Mouse (Mus musculus) liver, embryonic 13.5 days (tissue): ENCODE measurements around the gene Tgfbrap1. TPM values are rescaled to one million over a fixed set of nuclear protein-coding genes. Genes with fewer than 3 reads are reported as not detected.

Experiments
- ATAC-seq: fragments of 200-750 bp; cut with Nextera tagmentation; 2 replicates; pipeline ENCODE4 v1.8.0; 2017; ENCODE audit warnings: low read depth, mild to moderate bottlenecking, moderate number of reproducible peaks, moderate library complexity
- DNase-seq: peaks from one replicate; pipeline ENCODE4 v3.0.0; 2022
- H3K27ac ChIP-seq: fragments of 300-500 bp; sonication (generic); 2 replicates; pipeline ENCODE4 v1.5.1; 2015; ENCODE audit warnings: moderate library complexity, mild to moderate bottlenecking, inconsistent platforms
- H3K27me3 ChIP-seq: fragments of 300-500 bp; sonication (generic); 2 replicates; pipeline ENCODE4 v1.6.1; 2015; ENCODE audit warnings: mild to moderate bottlenecking, inconsistent platforms
- H3K36me3 ChIP-seq: fragments of 300-500 bp; sonication (generic); 2 replicates; pipeline ENCODE4 v1.6.1; 2015; ENCODE audit warnings: mild to moderate bottlenecking, inconsistent platforms
- H3K4me1 ChIP-seq: fragments of 300-500 bp; sonication (generic); replicated peaks from 2 replicates; pipeline ENCODE4 v1.6.1; 2015; ENCODE audit warnings: inconsistent platforms
- H3K4me2 ChIP-seq: fragments of 300-500 bp; sonication (generic); 2 replicates; pipeline ENCODE4 v1.6.1; 2015; ENCODE audit warnings: inconsistent platforms, mild to moderate bottlenecking, moderate library complexity
- H3K4me3 ChIP-seq: fragments of 300-500 bp; sonication (generic); replicated peaks from 2 replicates; pipeline ENCODE4 v1.5.1; 2015; ENCODE audit warnings: mild to moderate bottlenecking, inconsistent platforms
- H3K9ac ChIP-seq: fragments of 300-500 bp; sonication (generic); 2 replicates; pipeline ENCODE4 v1.6.1; 2015; ENCODE audit warnings: mild to moderate bottlenecking, inconsistent platforms
- H3K9me3 ChIP-seq: fragments of 300-500 bp; sonication (generic); replicated peaks from 2 replicates; pipeline ENCODE4 v1.6.1; 2016; ENCODE audit warnings: inconsistent platforms
- WGBS: fragments of 180-500 bp; shearing (Covaris S2); methylation state at CpG from one replicate; pipeline ENCODE4 v1.1.7; 2015; ENCODE audit not compliant: insufficient replicate concordance; 5-methylcytosine and 5-hydroxymethylcytosine counted together
- microRNA-seq: library from miRNA; unstranded; fragments of <30 nt; microRNA quantifications from one replicate; pipeline ENCODE4, GENCODE M21; 2016
- polyA plus RNA-seq: library from polyadenylated mRNA; unstranded; fragments of >200 nt; fragmentation: Nextera tagmentation; extraction: Ambion mirVana; gene quantifications from 2 replicates; pipeline ENCODE4 v1.2.1, GENCODE M21; 2015

Gene Tgfbrap1
- polyA plus RNA-seq, 1 experiment from 2014 or later = 4.0 TPM

DNA sequence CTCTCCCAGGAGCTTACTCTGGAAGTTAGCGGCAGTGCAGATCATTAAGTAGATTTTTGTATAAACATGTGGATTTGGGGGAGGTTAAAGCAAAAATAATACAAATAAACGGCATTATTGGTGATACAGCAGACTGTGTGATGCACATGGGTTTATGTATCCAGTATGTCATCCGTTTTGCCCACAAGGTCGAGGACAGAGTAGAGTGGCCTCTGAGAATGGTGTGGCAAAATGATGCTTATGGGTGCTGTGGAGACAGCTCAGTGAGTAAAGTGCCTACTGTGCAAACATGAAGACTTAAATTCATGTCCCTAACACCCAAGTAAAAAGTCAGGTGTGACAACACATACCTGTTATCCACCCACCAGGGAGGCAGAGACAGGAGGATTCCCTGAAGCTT lies 91.9 kb downstream of the Tgfbrap1 start:
- no peaks in the 10 kb centered on the region for H3K4me1 ChIP-seq
- no peaks in the 10 kb centered on the region for H3K9me3 ChIP-seq
- 62% methylated on average over 4 of the region's 4 CpGs for WGBS
- H3K36me3 ChIP-seq = no peaks in the 10 kb centered on the region
- no peaks in the 10 kb centered on the region for H3K27me3 ChIP-seq
- no peak overlapping the region for H3K4me2 ChIP-seq
- no peak overlapping the region for H3K9ac ChIP-seq
- ATAC-seq = no peak
- DNase-seq = no peak
- H3K27ac ChIP-seq = no peak overlapping the region
- no peak overlapping the region for H3K4me3 ChIP-seq

DNA sequence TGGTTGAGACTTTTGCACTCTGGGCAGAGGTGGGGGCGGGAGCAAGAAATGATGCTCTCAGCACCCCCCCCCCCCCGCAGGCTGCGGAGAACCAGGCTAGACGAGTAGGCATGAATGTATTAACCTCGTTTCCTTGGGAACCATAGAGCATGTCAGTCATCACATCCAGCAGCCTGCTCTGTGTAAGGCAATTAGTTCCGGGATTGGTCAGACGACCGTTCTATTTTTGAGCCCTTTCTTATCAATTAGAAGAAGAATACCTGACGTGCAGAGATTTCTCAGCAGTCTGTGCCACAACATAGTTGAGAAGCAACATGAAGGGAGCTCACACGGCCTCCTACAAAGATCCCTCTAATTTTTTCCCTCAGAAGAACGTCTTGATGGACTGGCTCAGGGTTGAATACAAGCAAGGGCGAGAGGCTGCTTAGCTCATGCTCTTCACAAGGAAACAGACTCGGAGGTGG lies 92.4 kb downstream of the Tgfbrap1 start:
- no peak overlapping the region for H3K4me3 ChIP-seq
- no peak for ATAC-seq
- no peak overlapping the region for H3K4me2 ChIP-seq
- DNase-seq = no peak
- H3K27ac ChIP-seq = no peak overlapping the region
- WGBS = 62% methylated on average over 13 of the region's 13 CpGs
- no peaks in the 10 kb centered on the region for H3K27me3 ChIP-seq
- no peak overlapping the region for H3K9ac ChIP-seq
- no peaks in the 10 kb centered on the region for H3K4me1 ChIP-seq
- no peaks in the 10 kb centered on the region for H3K36me3 ChIP-seq
- no peaks in the 10 kb centered on the region for H3K9me3 ChIP-seq

Small RNA genes lying within 50 kb of the gene (microRNA-seq; reads per million reads assigned to microRNA genes)
- gene Gm24001 = not detected

Other genes starting within 250 kb of the Tgfbrap1 start
- 32.2 and 34.8 TPM in 2 replicates for gene Mrps9, start 247.4 kb downstream of the Tgfbrap1 start, polyA plus RNA-seq
- 0.24 and 0.36 TPM in 2 replicates for gene Gpr45, start 145.8 kb downstream of the Tgfbrap1 start, polyA plus RNA-seq
- gene AI597479, start 73 bp upstream of the Tgfbrap1 start, polyA plus RNA-seq = 9.4 and 11.8 TPM in 2 replicates
- gene Fhl2, start 98.3 kb upstream of the Tgfbrap1 start, polyA plus RNA-seq = 3.5 and 4.6 TPM in 2 replicates